Mouse (Mus musculus): ENCODE measurements around the gene Arl5b.

DNA sequence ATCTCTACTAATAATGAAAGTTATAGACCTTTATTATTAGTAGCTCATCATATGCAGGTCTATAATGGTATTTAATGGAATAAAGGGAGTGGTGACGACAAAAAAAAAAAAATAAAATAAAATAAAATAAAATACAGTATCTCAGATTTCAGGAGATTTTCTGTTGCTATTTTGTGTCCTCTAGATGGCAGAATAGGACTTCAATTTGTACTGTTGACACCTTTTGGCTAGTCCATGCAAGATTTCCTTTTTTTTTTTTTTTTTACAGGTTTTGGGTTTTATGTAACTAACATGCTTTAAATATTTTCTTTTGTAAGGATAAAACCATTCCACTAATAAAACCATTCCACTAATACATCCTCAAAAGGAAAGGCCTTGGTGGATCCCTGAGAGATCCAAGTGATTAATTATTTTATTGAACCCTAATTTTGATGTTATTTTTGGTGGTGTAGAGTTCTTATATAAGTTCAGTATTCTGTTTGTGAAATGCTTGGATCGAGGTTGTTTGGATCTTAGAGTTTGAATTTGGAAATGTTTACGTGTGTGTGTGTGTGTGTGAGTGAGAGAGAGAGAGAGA lies 47.4 kb downstream of the Arl5b start:
- TF ChIP-seq CTCF (IDR thresholded peaks at IDR 0.05; ENCODE audit: low read depth) (peak; percentile 69), EP300 (optimal IDR thresholded peaks at IDR 0.05) (no peak)
